Mouse (Mus musculus) heart, adult 8-10 months (tissue): ENCODE measurements at regions not wholly inside any gene's neighbourhood (a gene's known extent, or its start where the extent isn't known, plus 50 kb on each side); places are given as distances from the start of the nearest gene placed in this dataset.
"Not testable (repeated sequence)": the region's sequence is repeated elsewhere in the genome, so short reads cannot be mapped to it uniquely, and the experiment has no call there.

ENCODE experiments used
- DNase-seq: peaks from one replicate; pipeline ENCODE4 v3.0.0; 2022; ENCODE audit warnings: low spot score

DNA sequence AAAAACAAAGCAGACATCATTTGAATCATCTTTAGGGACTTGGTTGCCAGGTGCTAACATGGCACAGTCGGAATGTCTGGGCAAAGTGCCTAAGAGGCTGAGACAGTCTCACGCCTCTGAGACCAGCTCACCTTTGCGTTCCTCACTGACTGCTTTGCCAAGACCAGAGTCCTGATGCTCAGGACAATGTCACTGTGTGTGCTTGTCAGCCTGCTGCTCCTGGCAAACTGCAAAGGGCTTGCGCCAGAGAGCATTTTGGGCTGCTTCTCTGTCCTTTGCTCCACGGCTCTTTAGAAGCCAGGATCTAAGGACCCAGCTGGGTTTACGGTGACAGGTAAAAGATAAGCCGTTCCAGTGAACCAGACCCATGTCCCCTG lies 107.5 kb upstream of the Gcfc2 start:
- no peak for DNase-seq

DNA sequence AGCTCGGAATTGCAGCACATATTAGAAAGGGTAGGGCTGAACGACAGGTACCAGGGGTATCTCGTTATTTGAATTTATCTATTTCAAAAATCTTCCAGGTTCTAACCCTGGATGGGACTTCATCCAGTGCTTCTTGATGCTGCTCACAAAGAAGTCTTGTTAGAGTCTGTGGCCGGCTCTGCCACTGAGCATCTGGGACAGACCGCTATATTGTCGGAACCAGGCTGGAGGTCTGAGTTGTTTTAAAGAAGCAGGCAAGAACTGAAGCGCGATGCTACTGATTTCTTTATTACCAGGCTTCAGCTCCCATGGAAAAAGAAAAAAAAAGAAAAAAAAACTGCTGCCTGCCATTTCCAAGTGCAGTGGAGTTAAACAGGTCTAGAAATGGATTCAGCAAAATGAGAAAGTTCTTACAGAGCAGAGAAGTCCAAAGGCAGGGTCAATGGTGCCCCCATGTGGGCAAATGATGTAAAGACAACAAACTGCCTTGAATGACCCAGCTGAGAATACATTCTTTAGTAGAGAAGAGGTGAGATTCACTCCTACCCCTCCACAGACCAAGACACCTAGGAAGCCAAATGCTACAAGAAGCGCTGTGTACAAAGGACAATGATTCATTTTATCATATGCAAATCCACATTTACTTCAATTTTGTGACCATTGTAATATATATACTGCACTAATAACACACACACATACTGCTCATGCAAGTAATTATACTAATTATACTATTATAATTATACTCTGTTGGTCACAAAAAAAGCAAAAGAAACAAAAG lies 106.2 kb upstream of the Gcfc2 start:
- peak; percentile 3 for DNase-seq

DNA sequence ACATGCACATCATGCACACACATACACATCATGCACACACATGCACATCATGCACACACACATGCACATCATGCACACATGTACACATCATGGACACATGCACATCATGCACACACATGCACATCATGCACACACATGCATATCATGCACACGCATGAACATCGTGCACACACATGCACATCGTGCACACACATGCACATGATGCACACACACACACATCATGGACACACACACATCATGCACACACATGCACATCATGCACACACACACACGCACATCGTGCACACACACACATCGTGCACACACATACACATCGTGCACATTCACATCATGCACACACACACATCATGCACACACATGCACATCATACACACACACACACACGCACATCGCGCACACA lies 104.9 kb upstream of the Gcfc2 start:
- DNase-seq, result no peak

DNA sequence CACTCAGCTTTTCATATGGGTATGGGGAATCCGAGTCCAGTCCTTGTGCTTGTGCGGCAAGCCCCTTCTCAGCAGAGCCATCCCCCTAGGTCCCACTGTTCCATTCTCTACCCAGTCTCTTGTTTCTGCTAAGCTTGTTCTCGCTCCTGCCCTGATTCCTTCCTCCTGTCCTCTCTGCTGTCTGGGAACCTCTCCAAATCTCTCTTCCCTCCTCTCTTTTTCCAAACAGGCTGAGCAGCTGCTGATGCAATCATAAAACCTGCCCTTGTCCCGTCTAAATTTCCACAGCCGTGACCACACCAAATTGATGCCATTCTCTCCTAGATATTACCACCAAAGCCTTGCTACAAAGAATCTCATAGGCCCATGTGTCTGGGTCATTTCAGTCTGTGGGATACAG lies 103.4 kb upstream of the Gcfc2 start:
- no peak for DNase-seq

DNA sequence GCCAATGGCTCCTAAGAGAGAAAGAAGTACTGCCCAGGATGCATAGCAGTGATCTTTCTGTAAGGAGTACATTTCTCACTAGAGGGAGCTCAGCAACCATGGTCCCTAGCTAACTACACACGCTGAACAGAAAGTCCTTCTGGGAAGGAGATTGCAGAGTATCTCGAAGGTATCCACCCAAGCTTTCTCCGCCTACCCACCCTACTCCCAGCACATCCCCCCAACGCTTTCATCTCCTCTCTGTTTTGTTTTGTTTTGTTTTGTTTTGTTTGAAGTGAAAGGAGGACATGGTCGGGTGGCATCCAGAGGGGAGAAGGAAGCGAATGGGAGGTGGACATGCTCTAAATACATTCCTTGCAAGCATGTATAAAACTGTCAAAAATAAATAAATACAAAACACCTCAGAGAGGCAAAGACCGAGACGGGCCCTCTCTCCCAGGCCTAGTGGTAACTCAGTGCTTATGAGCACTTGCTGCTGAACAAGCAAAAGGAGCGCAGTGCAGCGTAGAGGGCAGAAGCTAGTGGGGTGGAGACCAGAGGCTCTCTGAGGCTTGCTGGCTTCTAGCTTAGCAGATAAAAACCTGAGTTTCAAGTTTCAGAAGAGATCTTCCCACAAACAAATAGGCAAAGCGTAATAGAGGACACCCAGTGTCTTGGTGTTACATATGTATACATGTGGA lies 83.9 kb upstream of the Gcfc2 start:
- no peak for DNase-seq

DNA sequence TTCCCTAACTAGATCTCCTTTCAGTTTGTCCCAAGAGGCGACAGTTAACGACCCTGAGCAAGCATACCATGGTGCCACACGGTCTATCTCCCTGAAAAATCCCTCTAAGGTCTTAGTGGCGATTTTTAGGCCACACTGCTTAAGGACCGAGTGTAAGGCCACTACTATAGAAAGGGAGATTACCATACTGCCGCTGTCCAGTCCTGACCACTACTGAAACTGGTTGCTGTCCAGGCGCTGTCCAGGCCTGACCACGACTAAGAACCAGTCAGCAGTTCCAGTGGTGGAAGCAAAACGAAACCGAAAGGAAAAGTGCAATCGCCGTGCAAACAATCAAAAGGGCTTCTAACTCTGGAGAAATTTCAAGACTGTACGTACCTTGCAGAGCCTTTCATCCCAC lies 55.3 kb upstream of the Gcfc2 start:
- DNase-seq, result not testable (repeated sequence)
